Mouse (Mus musculus): ENCODE measurements around the gene Ano5. TPM values are rescaled to one million over a fixed set of nuclear protein-coding genes. Genes with fewer than 3 reads are reported as not detected.
A peak's percentile ranks its signal among the peaks of the same experiment; 100 is the strongest.

Ano5 gene
- polyA plus RNA-seq, 1 experiment, result 0.38 TPM

DNA sequence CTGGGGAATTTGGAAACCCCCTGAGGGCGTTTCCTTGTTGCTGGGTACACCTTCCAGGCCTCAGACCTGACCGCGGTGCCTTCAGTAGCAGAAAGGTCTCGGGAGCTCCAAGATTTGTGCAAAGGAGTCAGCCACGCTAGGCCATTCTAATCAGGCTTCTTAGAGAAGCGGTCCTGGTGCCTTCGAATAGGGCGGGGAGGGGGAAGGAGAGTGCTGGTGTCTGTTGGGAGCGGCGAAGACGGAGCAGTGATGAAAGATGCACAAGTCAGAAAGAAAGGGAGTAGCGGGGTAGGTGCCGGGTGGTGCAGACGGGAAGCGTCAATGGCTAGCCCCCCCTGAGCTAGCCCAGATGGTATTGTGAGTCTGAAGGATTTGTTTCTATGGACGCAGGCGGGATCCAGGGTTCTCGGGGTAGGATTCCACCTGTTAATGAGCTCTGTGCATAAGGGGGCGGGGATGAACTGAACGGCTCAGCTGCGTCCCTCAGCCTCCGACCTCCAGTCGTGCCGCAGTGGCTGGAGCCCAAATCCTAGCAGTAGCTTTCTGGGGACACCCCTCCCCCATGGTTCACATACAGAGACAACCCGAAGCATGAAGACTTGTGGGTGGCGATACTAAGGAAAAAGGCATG lies 116.3 kb downstream of the Ano5 start:
- Histone ChIP-seq H3K27ac (ENCODE audit: insufficient read depth, low read length) (no peak overlapping the region), H3K4me3 (ENCODE audit: insufficient read depth, low read length) (peak overlapping the region; percentile 23), H3K4me1 (ENCODE audit: control insufficient read depth, insufficient read depth, low read length) (no peaks in the 10 kb centered on the region; the same call in 1 of the 2 replicates)
- TF ChIP-seq POLR2A (IDR thresholded peaks at IDR 0.05; ENCODE audit: extremely low read depth, insufficient read depth, low read length) (no peak), CTCF (IDR thresholded peaks at IDR 0.05; ENCODE audit: extremely low read depth, insufficient read depth, low read length) (no peak)

DNA sequence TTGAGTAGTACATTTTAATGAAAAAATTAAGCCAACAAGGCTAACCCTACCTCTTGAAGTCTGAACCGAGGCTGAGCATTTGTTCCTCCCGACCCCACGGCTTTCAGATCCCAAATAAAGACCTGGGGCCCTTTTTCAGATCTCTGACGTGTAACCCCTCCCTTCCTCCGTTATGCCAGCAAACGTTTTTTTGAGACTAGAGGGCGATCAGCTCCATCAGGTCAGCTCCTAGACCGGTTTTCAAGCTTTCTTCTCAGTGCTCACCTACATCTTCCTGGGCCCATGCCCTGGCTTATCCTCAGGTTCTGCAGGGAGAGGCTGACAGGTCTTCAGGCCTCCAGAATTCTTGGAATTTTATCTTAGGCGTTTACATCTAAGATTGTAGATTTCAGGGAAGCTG lies 116.8 kb downstream of the Ano5 start:
- TF ChIP-seq POLR2A (IDR thresholded peaks at IDR 0.05; ENCODE audit: extremely low read depth, insufficient read depth, low read length), result no peak
- H3K4me3 ChIP-seq (ENCODE audit: insufficient read depth, low read length), result no peak overlapping the region; the same call in 1 of the 2 replicates
- H3K27ac ChIP-seq (ENCODE audit: insufficient read depth, low read length), result no peak overlapping the region
- H3K4me1 ChIP-seq (ENCODE audit: control insufficient read depth, insufficient read depth, low read length), result no peaks in the 10 kb centered on the region; the same call in 1 of the 2 replicates

DNA sequence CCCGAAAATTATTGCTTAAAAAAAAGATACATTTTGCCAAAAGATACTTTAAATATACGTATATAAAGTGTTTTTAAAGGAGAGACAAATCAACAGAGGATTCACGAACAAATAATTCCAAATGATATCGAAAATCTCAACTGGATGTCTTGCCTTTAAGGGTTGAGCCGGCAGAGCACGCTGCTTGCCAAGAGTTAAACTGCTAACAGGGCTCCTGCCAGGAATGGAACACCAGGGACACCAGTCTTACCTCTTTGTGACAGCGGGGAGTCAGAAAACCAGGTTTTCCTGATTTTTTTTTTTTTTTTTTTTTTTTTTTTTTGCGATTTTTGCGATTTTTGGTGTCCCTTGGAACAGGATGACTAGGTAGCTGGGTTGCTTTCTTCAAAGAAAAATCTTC lies 117.5 kb downstream of the Ano5 start:
- Histone ChIP-seq H3K4me1 (ENCODE audit: control insufficient read depth, insufficient read depth, low read length) (no peaks in the 10 kb centered on the region; the same call in 1 of the 2 replicates), H3K4me3 (ENCODE audit: insufficient read depth, low read length) (no peak overlapping the region), H3K27ac (ENCODE audit: insufficient read depth, low read length) (no peak overlapping the region)
- TF ChIP-seq CTCF (IDR thresholded peaks at IDR 0.05; ENCODE audit: extremely low read depth, insufficient read depth, low read length), result no peak
- TF ChIP-seq POLR2A (IDR thresholded peaks at IDR 0.05; ENCODE audit: extremely low read depth, insufficient read depth, low read length), result no peak

DNA sequence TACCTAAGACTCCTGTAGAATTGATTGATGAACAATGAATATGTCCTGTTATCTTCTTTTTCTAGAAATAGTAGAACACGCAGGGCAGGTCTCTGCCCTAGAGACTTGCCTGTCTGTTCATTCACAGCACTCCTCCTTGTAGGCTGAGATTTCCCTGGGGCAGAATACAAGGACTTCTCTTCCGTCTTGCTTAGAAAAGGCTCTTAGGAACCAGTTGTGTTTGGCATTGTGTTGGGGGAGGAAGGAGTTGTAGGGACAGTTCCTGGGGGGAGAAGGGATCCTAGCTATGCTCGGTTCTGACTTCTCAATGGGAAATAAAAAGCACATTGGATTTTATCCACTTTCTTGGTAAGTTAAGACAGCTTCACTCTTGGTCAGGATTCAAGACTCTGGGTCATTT lies 118.4 kb downstream of the Ano5 start:
- no peak overlapping the region for H3K27ac ChIP-seq (ENCODE audit: insufficient read depth, low read length)
- H3K4me3 ChIP-seq (ENCODE audit: insufficient read depth, low read length), result no peak overlapping the region
- TF ChIP-seq POLR2A (IDR thresholded peaks at IDR 0.05; ENCODE audit: extremely low read depth, insufficient read depth, low read length), result no peak
- no peak for TF ChIP-seq CTCF (IDR thresholded peaks at IDR 0.05; ENCODE audit: extremely low read depth, insufficient read depth, low read length)
- no peaks in the 10 kb centered on the region; the same call in 1 of the 2 replicates for H3K4me1 ChIP-seq (ENCODE audit: control insufficient read depth, insufficient read depth, low read length)

DNA sequence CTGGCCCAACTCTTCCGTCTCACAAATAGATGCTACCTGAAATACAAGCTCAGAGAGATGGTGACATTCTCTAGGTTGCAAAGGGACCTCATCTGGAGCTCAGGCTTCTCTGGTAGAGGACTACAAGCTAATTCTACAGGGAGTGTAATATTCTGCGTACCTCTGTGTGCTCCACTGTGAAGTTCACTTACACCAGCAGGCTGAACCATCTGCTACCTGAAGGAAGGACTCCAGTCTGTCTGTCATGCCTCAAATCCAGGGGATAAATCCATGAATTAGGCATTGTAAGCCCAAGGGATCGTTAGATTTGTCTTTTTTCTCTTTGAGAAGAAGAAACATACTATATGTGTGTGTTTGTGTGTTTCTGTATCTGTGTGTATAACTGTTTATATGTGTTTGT lies 120.3 kb downstream of the Ano5 start:
- Histone ChIP-seq H3K27ac (ENCODE audit: insufficient read depth, low read length) (no peak overlapping the region), H3K4me3 (ENCODE audit: insufficient read depth, low read length) (no peak overlapping the region), H3K4me1 (ENCODE audit: control insufficient read depth, insufficient read depth, low read length) (no peaks in the 10 kb centered on the region)
- TF ChIP-seq POLR2A (IDR thresholded peaks at IDR 0.05; ENCODE audit: extremely low read depth, insufficient read depth, low read length) (no peak), CTCF (IDR thresholded peaks at IDR 0.05; ENCODE audit: extremely low read depth, insufficient read depth, low read length) (no peak)

DNA sequence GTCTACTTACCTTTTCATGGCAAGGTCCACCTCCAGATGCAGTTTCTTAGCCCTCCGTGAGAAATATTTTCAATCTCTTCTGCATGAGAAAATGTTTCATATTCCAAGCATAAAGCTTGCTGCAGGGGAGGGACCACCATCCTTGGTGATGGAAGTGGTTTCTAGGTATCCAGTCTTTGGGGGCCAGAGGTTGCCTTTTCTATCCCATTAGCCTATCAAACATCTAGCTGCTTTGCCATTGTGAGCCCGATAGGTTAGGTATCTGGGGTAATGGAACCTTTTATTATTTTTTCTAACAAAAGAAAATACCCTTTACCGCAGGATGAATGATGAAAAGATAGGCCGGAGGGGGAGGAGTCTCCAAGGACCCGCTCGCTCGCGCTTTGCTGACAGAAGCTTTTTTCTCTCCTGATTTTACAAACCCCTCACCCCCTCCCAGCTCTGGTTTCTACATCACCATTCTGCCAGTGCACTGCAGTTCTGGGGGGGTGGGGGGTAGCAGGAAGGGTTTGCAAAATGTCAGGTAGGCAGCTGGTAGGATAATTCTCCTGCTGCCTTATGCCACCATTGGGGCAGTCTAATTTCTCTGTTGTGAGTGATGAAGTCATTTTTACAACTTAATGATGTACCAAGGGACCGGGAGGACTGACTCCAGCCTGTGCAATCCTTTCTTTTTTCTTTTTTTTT lies 121.9 kb downstream of the Ano5 start:
- Histone ChIP-seq H3K4me1 (ENCODE audit: control insufficient read depth, insufficient read depth, low read length) (no peaks in the 10 kb centered on the region), H3K27ac (ENCODE audit: insufficient read depth, low read length) (no peak overlapping the region), H3K4me3 (ENCODE audit: insufficient read depth, low read length) (no peak overlapping the region)
- TF ChIP-seq CTCF (IDR thresholded peaks at IDR 0.05; ENCODE audit: extremely low read depth, insufficient read depth, low read length), result no peak
- TF ChIP-seq POLR2A (IDR thresholded peaks at IDR 0.05; ENCODE audit: extremely low read depth, insufficient read depth, low read length), result no peak

DNA sequence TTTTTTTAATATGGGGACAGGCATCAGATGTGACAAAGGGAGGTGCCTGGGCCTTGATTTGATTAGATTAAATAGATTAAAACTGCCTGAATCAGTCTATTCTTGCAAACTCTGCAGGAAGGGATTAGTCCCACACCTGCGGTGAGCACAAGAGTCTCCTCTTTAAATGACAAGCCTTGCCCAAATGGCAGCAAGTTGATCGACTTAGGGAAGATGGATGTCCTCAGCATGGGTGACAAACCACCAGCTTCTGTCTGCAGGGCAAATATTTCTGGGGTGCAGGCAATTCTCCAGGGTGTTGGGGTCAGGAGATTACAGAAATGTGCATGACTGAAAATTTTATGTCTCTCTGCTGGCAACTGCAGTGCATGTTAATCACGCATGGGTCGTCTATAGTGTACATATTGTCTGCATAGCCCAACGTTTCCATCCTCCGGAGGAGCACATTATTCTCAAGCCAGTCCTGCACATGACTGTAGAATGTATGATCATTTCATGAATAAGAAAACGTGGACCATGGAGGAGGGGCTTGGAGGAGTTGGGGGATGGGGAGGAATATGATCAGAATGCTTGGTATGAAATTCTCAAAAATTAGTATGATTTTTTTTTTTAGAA lies 122.5 kb downstream of the Ano5 start:
- Histone ChIP-seq H3K27ac (ENCODE audit: insufficient read depth, low read length) (no peak overlapping the region), H3K4me3 (ENCODE audit: insufficient read depth, low read length) (no peak overlapping the region), H3K4me1 (ENCODE audit: control insufficient read depth, insufficient read depth, low read length) (no peaks in the 10 kb centered on the region)
- TF ChIP-seq CTCF (IDR thresholded peaks at IDR 0.05; ENCODE audit: extremely low read depth, insufficient read depth, low read length) (no peak), POLR2A (IDR thresholded peaks at IDR 0.05; ENCODE audit: extremely low read depth, insufficient read depth, low read length) (no peak)

Other genes starting within 250 kb of the Ano5 start
- 9.1 and 10.8 TPM in 2 replicates for gene Slc17a6, start 111.0 kb downstream of the Ano5 start, polyA plus RNA-seq (2012; rRNA removed)